Mouse (Mus musculus) embryonic facial prominence, embryonic 13.5 days (tissue): Measurements from ENCODE around the gene Cpt1b. TPM values are rescaled to one million over a fixed set of nuclear protein-coding genes. Genes with fewer than 3 reads are reported as not detected.

ENCODE experiments used
- ATAC-seq: fragments of 200-750 bp; cut with Nextera tagmentation; 2 replicates; pipeline ENCODE4 v1.8.0; 2017; ENCODE audit warnings: low read depth; ENCODE audit not compliant: insufficient number of reproducible peaks, insufficient read depth, low FRiP score, low TSS enrichment
- H3K27ac ChIP-seq: fragments of 300-500 bp; sonication (generic); 2 replicates; pipeline ENCODE4 v1.5.1; 2015; ENCODE audit warnings: moderate library complexity, mild to moderate bottlenecking, inconsistent platforms
- H3K27me3 ChIP-seq: fragments of 300-500 bp; sonication (generic); 2 replicates; pipeline ENCODE4 v1.6.1; 2015; ENCODE audit warnings: mild to moderate bottlenecking, inconsistent platforms
- H3K36me3 ChIP-seq: fragments of 300-500 bp; sonication (generic); 2 replicates; pipeline ENCODE4 v1.6.1; 2015; ENCODE audit warnings: mild to moderate bottlenecking, inconsistent platforms
- H3K4me1 ChIP-seq: fragments of 300-500 bp; sonication (generic); 2 replicates; pipeline ENCODE4 v1.6.1; 2015; ENCODE audit warnings: inconsistent platforms
- H3K4me2 ChIP-seq: fragments of 300-500 bp; sonication (generic); 2 replicates; pipeline ENCODE4 v1.6.1; 2015; ENCODE audit warnings: moderate library complexity, mild to moderate bottlenecking, inconsistent platforms
- H3K4me3 ChIP-seq: fragments of 300-500 bp; sonication (generic); 2 replicates; pipeline ENCODE4 v1.5.1; 2015; ENCODE audit warnings: mild to moderate bottlenecking, inconsistent platforms
- H3K9ac ChIP-seq: fragments of 300-500 bp; sonication (generic); 2 replicates; pipeline ENCODE4 v1.6.1; 2015; ENCODE audit warnings: mild to moderate bottlenecking, inconsistent platforms
- H3K9me3 ChIP-seq: fragments of 300-500 bp; sonication (generic); 2 replicates; pipeline ENCODE4 v1.6.1; 2016; ENCODE audit warnings: inconsistent platforms
- WGBS: fragments of 180-500 bp; shearing (Covaris S2); methylation state at CpG from one replicate; pipeline ENCODE4 v1.1.7; 2015; ENCODE audit warnings: mixed read lengths; 5-methylcytosine and 5-hydroxymethylcytosine counted together
- polyA plus RNA-seq: library from polyadenylated mRNA; unstranded; fragments of >200 nt; fragmentation: Nextera tagmentation; extraction: Ambion mirVana; gene quantifications from 2 replicates; pipeline ENCODE4 v1.2.1, GENCODE M21; 2015

The Cpt1b gene
- polyA plus RNA-seq, 1 experiment from 2014 or later, result 0.55 TPM

DNA sequence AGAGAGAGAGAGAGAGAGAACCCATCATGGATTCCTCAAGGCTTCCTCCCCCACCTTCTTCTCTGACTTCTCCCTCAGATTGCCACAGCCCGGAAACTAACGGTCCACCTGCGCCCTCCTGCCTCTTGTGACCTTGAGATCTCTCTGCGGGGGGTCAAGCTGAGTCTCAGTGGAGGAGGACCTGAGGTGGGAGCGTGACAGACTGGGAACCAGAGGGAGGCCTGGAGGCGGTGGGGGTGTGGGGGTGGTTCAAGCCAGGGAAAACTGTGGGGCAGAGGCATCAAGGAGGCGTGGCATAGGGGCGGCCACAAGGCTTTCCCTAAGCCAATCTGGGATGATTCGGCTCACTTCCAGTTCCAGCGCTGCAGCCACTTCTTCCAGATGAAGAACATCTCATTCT, 34.6 kb upstream of the Cpt1b start:
- WGBS, result 60% methylated on average over 10 of the region's 10 CpGs
- Histone ChIP-seq H3K4me2 (no peak overlapping the region), H3K4me3 (no peak overlapping the region), H3K36me3 (no peaks in the 10 kb centered on the region), H3K4me1 (no peaks in the 10 kb centered on the region), H3K27ac (no peak overlapping the region), H3K9me3 (no peaks in the 10 kb centered on the region), H3K27me3 (peaks cover 7% of the 10 kb centered on the region), H3K9ac (no peak overlapping the region)
- no peak for ATAC-seq

DNA sequence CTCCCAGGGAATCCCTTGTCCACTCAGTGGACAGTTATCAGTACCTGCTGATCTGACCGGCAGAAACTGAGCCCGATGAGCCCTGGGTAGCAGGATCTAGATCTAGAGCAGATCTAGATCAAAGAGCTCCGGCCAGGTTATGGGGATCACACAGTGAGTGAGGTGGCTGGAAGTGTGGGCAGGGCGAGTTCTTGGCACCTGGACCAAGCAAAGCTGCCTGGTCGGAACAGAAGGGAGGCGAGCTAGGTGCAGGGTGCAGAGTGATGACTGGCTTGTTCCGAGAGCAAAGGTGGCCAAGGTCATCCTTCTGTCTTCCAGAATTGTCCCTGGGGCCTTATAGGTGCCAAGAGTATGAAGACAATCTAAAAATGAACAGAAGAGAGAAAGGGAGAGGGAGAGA, 34.2 kb upstream of the Cpt1b start:
- WGBS, result 86% methylated on average over 7 of the region's 7 CpGs
- ATAC-seq, result no peak

DNA sequence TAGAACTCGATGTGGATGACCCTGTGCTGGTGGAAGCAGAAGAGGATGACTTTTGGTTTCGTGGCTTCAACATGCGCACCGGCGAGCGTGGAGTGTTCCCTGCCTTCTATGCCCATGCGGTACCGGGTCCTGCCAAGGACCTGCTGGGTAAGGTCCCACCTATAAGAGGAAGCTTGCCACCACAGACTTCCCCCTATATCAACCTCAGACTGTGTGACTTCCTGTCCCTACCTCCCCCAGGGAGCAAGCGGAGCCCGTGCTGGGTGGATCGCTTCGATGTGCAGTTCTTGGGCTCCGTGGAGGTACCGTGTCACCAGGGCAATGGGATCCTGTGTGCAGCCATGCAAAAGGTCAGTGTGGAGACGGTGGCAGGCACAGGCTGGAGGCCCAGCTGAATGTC, 33.3 kb upstream of the Cpt1b start:
- Histone ChIP-seq H3K9me3 (no peaks in the 10 kb centered on the region), H3K4me2 (no peak overlapping the region), H3K4me3 (no peak overlapping the region), H3K4me1 (peaks cover 8% of the 10 kb centered on the region), H3K9ac (no peak overlapping the region), H3K27me3 (peaks cover 20% of the 10 kb centered on the region), H3K36me3 (no peaks in the 10 kb centered on the region), H3K27ac (no peak overlapping the region)
- no peak for ATAC-seq
- 95% methylated on average over 15 of the region's 15 CpGs for WGBS

More for the DNA sequence above, 34.2 kb upstream of the Cpt1b start:
- Histone ChIP-seq H3K27ac (no peak overlapping the region), H3K4me2 (no peak overlapping the region), H3K9me3 (no peaks in the 10 kb centered on the region), H3K9ac (no peak overlapping the region), H3K27me3 (peaks cover 12% of the 10 kb centered on the region), H3K4me3 (no peak overlapping the region), H3K4me1 (no peaks in the 10 kb centered on the region), H3K36me3 (no peaks in the 10 kb centered on the region)

DNA sequence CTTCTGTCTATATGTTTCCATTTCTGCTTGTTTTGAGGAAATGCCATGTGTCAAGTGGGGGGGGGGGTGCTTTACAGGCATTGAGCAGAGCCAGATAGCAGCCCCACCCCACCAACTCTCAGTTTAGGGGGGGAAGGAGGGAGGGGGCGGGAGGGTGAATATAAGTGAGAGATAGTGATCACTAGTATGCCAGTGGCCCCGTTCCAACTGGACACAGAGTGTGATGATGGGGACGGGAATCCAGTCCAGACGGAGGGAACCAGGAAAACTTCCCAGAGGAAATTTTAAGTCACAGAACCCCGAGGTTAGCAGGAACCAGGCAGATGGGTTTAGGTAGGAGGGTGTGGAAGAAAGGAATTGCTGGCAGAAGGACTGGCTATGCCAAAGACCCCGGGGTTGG, 30.0 kb upstream of the Cpt1b start:
- no peak for ATAC-seq
- Histone ChIP-seq H3K4me3 (no peak overlapping the region), H3K27ac (no peak overlapping the region), H3K9me3 (no peaks in the 10 kb centered on the region), H3K36me3 (no peaks in the 10 kb centered on the region), H3K27me3 (peaks cover 31% of the 10 kb centered on the region), H3K4me1 (peaks cover 13% of the 10 kb centered on the region), H3K4me2 (no peak overlapping the region), H3K9ac (no peak overlapping the region)
- WGBS, result 76% methylated on average over 6 of the region's 6 CpGs

DNA sequence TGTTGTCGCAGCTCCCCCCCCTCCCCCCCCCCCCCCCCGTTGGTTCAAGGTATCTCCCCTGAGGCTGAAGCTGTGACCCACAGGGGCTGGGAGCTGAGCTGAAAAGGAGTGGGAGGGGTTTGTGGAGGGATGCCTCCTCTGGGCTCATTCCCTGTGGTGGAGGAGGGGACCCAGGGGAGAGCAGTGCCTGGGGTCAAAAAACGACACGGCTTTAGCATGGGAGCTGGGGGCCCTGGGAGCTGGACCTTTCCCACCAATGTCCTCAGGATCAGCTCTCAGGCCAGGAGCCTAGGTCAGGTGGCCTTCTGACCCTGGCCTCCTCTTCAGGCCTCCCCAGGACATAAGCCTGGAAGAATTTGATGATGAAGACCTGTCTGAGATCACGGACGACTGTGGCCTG, 29.2 kb upstream of the Cpt1b start:
- Histone ChIP-seq H3K36me3 (no peaks in the 10 kb centered on the region), H3K27me3 (peaks cover 31% of the 10 kb centered on the region), H3K27ac (no peak overlapping the region), H3K9me3 (no peaks in the 10 kb centered on the region), H3K9ac (no peak overlapping the region), H3K4me2 (peak overlapping the region; percentile 95), H3K4me3 (peak overlapping the region; percentile 52; the same call in 1 of the 2 replicates), H3K4me1 (peaks cover 13% of the 10 kb centered on the region)
- WGBS, result 15% methylated on average over 4 of the region's 6 CpGs
- no peak for ATAC-seq

DNA sequence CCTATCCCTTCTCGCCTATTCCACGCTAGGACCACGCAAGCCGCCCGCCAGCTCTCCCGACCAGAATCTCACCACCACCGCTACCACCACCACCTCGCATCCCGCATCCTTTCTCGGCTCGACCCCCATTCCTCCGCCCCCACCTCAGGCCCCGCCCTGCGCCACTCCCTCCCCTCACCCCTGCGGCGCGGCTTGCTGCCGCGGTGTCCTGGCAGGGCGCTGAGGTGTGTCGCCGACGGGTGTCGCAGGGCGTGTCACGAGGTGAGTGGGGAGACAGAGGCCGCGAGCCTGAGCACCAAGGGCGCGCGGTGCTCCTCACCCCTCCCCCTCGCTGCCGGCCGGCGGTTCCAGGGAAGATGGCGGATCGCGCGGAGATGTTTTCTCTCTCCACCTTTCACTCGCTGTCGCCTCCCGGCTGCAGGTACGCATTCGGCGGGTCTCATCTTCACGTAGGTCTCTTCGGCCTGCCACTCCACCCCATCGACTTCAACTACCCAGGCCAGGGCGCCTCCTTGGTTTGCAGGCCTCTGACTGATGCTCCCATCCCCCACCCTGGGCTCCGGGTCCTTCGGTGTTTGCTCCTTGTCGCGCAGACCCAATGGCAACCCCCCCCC, 28.3 kb upstream of the Cpt1b start, which contains the start of gene Mapk8ip2:
Mapk8ip2 (plus strand) TSS at position 49 of the 614 bp plus-strand sequence.
- 1% methylated on average over 53 of the region's 53 CpGs for WGBS
- Histone ChIP-seq H3K4me2 (peak within 1 kb of the TSS; percentile 95), H3K27ac (no peak within 1 kb of the TSS), H3K4me3 (peak within 1 kb of the TSS; percentile 52), H3K27me3 (peaks cover 31% of the 10 kb centered on the region), H3K4me1 (peaks cover 13% of the 10 kb centered on the region), H3K9me3 (no peaks in the 10 kb centered on the region), H3K36me3 (no peaks in the 10 kb centered on the region), H3K9ac (peak within 1 kb of the TSS; percentile 59)
- ATAC-seq, result no peak

DNA sequence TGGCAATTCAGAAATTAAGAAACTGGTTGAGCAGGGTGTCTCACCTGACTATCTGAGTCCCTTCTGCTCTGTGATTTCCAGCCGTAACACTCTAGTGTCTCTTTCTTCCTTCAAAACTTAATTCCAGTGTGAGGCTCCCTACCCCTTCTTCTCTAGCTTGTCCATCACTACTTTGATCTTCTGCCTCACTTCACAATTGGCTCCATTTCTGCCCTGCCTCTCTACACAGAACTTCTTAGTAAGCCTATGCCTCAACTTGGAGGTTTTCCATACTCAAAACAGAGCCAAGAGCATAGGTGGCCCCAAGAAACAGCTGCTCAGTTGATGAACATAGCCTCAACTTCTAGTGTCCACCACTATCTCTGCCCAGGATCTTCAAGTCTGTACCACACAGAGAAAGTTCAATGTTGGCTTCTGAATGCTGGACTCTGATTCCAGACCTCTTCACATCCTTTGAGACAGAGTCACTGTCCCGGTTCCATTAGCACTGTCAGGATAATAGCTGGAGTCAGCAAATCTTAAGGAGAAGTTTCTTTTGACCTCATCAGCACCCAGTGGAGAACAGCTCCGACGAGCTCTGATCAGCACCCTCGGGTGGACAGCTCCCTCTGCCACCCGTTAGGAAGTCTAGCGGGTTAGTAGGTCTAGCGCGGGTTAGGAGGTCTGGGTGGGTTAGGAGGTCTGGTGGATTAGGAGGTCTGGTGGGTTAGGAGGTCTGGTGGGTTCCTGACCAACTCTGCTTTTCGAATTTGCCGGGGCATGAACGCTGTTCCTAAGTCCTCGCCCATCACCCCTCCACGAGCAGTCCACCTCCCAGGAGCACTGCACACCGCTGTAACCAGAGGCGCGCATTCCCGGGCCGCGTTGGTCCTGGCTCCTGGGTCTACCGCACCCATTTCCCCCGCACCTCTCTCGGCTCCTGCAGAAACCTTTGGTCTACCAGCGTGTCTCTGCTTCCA, 27.5 kb upstream of the Cpt1b start:
- Histone ChIP-seq H3K27me3 (peaks cover 31% of the 10 kb centered on the region), H3K4me1 (peaks cover 13% of the 10 kb centered on the region), H3K4me2 (peak overlapping the region; percentile 95), H3K27ac (no peak overlapping the region), H3K36me3 (no peaks in the 10 kb centered on the region), H3K9ac (no peak overlapping the region), H3K4me3 (peak overlapping the region; percentile 52), H3K9me3 (no peaks in the 10 kb centered on the region)
- ATAC-seq, result 0 out of 2 replicates have a peak, but pooled peaks have one; percentile 33
- 5% methylated on average over 24 of the region's 24 CpGs for WGBS

DNA sequence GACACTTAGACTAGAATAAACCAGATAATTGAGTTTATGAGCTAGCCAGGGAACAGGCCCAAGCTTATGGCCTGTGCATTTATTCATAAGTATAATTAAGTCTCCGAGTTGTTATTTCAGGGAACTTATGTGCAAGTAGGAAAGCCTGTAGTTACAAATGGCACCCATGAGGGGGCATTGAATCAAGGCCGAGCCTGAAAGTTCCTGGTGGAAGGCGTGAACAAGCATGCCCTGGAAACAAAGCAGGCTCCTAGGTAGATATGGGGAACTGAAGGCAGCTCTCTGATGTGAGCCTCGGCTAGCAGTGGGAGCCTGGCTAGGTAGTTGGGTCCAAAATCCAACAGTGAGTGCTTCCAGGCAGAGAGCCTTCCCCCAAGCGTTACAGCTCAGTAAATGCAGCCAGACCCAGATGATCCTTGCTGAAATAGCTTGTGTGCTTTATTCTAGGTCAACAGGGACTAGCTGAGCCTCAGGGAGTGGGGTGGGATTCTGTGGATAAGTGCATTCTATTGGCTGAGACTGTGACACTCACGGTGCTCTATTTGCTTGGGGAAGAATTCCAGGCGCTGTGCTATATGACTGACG, 16.9 kb upstream of the Cpt1b start:
- Histone ChIP-seq H3K4me1 (no peaks in the 10 kb centered on the region), H3K9ac (no peak overlapping the region), H3K9me3 (no peaks in the 10 kb centered on the region), H3K27ac (no peak overlapping the region), H3K4me3 (no peak overlapping the region), H3K4me2 (no peak overlapping the region), H3K27me3 (no peaks in the 10 kb centered on the region), H3K36me3 (no peaks in the 10 kb centered on the region)
- ATAC-seq, result no peak
- 40% methylated on average over 8 of the region's 8 CpGs for WGBS

DNA sequence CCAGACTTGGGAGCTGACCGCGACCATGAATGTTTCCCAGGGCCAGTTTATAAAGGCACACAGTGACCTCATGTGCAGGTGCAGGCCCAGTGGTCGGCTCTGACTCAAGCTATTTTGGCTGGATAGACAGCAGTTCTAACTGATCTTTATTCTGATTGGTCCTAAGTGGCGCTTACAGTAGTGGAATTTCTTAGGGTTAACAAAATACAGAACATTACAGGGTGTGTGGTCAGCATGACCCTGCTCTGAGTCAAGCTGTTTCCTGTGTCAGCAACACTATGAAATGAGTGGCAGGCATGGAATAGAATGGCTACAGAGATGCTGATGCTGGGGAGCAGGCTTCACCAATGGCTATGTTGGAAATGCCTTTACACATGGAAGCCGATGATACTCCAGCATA, 10.2 kb upstream of the Cpt1b start:
- Histone ChIP-seq H3K9ac (no peak overlapping the region), H3K9me3 (no peaks in the 10 kb centered on the region), H3K27me3 (no peaks in the 10 kb centered on the region), H3K27ac (no peak overlapping the region), H3K36me3 (no peaks in the 10 kb centered on the region), H3K4me2 (no peak overlapping the region), H3K4me3 (no peak overlapping the region), H3K4me1 (no peaks in the 10 kb centered on the region)
- ATAC-seq, result no peak
- WGBS, result 88% methylated on average over 5 of the region's 5 CpGs

DNA sequence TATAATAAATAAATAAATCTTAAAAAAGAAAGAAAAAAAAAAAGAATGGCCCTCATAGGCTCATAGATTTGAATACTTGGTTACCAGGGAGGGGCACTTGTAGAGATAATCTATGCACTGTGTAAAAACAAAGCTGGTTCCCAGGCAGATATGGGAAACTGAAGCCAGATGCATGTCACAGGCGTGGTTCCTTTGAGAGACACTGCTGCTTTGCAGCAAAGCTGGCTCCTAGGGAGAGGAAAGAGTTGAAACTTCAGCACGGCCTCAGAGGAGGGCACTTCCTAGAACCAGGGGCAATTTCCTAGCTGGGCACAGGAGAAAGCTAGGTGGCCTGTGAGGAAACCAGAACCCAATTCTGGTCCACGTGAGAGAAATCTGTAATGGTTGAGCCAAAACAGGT, 8.5 kb upstream of the Cpt1b start:
- H3K27ac ChIP-seq, result no peak overlapping the region
- no peak overlapping the region for H3K4me3 ChIP-seq
- WGBS, result 57% methylated on average over 3 of the region's 3 CpGs
- no peaks in the 10 kb centered on the region for H3K36me3 ChIP-seq
- no peaks in the 10 kb centered on the region for H3K27me3 ChIP-seq
- no peak overlapping the region for H3K4me2 ChIP-seq
- ATAC-seq, result no peak
- H3K9me3 ChIP-seq, result no peaks in the 10 kb centered on the region
- H3K4me1 ChIP-seq, result no peaks in the 10 kb centered on the region
- no peak overlapping the region for H3K9ac ChIP-seq

DNA sequence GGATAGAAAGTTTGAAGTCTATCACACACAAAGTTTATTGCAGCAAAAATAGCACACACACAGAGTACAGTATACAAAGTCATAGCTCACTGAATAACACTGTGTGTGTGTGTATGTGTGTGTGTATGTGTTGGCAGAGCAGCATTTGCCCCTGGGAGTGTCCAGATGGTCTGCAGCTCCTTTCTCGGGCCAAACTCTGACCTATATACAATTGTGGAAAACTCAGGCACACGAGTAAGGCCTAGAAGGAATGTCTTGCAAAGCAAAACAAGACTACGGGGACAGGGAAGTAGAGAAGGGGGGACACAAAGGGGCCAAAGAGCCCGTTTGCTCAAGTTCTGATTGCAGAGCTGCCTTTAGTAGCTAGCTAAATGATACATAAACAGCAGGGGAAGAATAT, 7.3 kb upstream of the Cpt1b start:
- Histone ChIP-seq H3K27ac (no peak overlapping the region), H3K4me1 (peaks cover 9% of the 10 kb centered on the region), H3K27me3 (no peaks in the 10 kb centered on the region), H3K4me2 (no peak overlapping the region), H3K36me3 (peaks cover 1% of the 10 kb centered on the region; the same call in 1 of the 2 replicates), H3K4me3 (no peak overlapping the region), H3K9me3 (no peaks in the 10 kb centered on the region), H3K9ac (no peak overlapping the region)
- WGBS, result 70% methylated on average over 4 of the region's 4 CpGs
- no peak for ATAC-seq
